Mouse (Mus musculus): ENCODE measurements around the gene Phlpp2. TPM values are rescaled to one million over a fixed set of nuclear protein-coding genes. Genes with fewer than 3 reads are reported as not detected.

The Phlpp2 gene
- polyA plus RNA-seq, 1 experiment from 2014 or later: 2.9 TPM

DNA sequence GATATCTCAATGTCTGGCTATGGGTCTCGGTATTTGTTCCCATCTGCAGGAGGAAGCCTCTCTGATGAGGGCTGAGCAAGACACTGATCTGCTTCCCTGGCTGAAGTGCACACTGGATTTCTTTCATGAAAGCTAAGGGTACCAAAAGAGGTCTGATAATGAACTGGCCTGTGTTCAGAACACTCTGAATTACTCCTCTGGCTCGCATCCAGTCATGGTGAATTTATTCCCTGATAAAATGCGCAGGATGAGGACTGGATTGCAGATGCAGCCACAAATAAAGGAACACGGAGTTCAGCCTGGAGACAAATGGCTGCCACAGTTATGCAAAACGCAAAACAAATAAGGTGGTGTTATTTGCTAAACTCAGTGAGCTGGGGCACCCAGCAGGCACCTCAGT, 115.6 kb downstream of the Phlpp2 start:
- H3K9me3 ChIP-seq: no peaks in the 10 kb centered on the region
- no peak overlapping the region for H3K4me3 ChIP-seq
- H3K4me1 ChIP-seq: no peaks in the 10 kb centered on the region
- no peak for DNase-seq (ENCODE audit: extremely low spot score, low spot score)
- 60% methylated on average over 5 of the region's 5 CpGs for WGBS
- no peaks in the 10 kb centered on the region for H3K36me3 ChIP-seq (replicated peaks)
- no peak overlapping the region for H3K27ac ChIP-seq
- H3K27me3 ChIP-seq (ENCODE audit: poor library complexity, severe bottlenecking): no peaks in the 10 kb centered on the region

DNA sequence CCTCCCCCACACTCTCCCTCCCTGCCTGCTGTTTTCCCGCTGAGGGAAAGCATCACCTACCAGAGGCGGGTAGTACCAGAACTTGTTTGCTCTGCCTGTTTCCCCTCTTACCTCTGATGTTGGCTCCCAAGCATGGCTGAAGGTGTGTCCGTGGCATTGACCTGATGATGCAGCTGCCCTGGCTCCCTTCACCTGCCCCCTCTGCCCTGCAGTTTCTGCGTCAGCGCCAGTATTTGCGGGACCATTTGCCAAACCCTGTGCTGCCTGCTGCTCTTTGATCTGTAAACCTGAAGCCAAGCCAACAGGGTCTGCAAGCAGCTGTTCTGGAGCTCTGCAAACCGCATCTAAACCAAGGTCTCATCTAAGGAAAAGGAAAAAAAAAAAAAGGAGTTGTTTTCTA, 118.0 kb downstream of the Phlpp2 start:
- Histone ChIP-seq H3K27me3 (ENCODE audit: poor library complexity, severe bottlenecking) (no peaks in the 10 kb centered on the region), H3K27ac (no peak overlapping the region), H3K4me1 (no peaks in the 10 kb centered on the region), H3K9me3 (no peaks in the 10 kb centered on the region), H3K36me3 (replicated peaks) (no peaks in the 10 kb centered on the region), H3K4me3 (no peak overlapping the region)
- WGBS: 86% methylated on average over 7 of the region's 7 CpGs
- no peak for DNase-seq (ENCODE audit: extremely low spot score, low spot score)

DNA sequence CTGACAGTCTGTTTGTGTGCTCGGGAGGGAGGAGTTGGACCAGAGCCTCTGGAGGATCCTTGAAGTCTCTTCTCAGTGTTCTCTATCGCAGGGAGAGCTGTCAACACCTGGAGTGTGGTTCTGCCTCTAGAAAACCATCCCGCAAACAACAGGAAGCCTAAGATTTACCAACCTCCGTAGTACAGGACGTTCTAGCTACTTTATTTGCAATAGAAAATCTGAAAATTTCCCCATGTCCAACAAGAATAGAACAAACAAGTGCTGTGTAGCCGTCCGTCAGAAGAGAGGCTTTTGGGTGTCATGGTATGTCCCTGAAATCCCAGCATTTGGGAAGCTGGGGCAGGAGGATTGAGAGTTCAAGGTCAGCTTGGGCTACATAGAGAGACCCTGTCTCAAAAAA, 119.4 kb downstream of the Phlpp2 start:
- no peak for DNase-seq (ENCODE audit: extremely low spot score, low spot score)

DNA sequence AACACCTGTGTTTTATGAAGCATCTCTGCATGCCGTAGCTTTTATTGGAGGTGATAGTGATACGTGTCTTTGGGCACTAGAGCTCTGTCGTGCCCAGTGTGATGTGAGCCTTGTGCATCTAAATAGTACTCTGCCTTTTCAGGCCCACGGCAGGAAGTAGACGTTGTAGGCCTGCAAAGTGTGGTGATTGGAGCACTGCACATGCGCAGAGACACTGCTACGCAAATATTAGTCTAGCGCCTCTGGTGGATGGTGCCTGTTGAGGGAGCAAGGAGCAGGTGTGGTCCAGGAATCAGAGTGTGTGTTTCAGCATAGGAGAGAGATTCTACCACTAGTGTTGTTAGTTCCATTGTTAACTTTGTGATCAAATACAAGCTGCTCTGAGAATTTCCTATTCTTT, 120.8 kb downstream of the Phlpp2 start:
- WGBS: 92% methylated on average over 8 of the region's 8 CpGs
- no peaks in the 10 kb centered on the region for H3K9me3 ChIP-seq
- no peak for DNase-seq (ENCODE audit: extremely low spot score, low spot score)
- H3K27ac ChIP-seq: no peak overlapping the region
- H3K36me3 ChIP-seq (replicated peaks): no peaks in the 10 kb centered on the region
- H3K27me3 ChIP-seq (ENCODE audit: poor library complexity, severe bottlenecking): no peaks in the 10 kb centered on the region
- no peak overlapping the region for H3K4me3 ChIP-seq
- no peaks in the 10 kb centered on the region for H3K4me1 ChIP-seq

More for the DNA sequence above, 119.4 kb downstream of the Phlpp2 start:
- Histone ChIP-seq H3K4me3 (no peak overlapping the region), H3K9me3 (no peaks in the 10 kb centered on the region), H3K4me1 (no peaks in the 10 kb centered on the region), H3K36me3 (replicated peaks) (no peaks in the 10 kb centered on the region), H3K27ac (no peak overlapping the region), H3K27me3 (ENCODE audit: poor library complexity, severe bottlenecking) (no peaks in the 10 kb centered on the region)
- WGBS: 89% methylated on average over 7 of the region's 7 CpGs

DNA sequence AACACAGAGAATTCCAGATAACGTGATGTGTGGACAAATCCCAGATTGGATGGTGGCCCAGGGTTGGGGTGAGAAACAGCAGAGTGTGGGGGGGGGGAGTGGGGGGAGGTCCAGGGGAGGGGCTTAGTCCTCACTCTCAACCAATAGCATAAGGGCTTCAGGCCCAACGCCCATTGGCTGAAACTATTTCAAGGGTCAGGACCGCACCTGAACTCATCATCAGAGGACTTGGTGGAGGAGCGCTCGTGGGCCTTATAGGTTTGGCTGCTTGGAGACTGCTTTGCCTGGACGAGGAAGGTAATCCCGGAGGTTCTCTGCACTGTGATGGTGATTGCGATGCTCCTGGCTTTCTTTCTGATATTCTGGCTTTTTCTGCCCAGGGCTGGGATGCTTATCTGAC, 121.9 kb downstream of the Phlpp2 start, which contains the start of gene Tat:
TSS of gene Tat (plus strand) at position 214 of the 400 bp plus-strand sequence.
- Histone ChIP-seq H3K4me1 (no peaks in the 10 kb centered on the region), H3K9me3 (no peaks in the 10 kb centered on the region), H3K4me3 (no peak within 1 kb of the TSS), H3K27me3 (ENCODE audit: poor library complexity, severe bottlenecking) (no peaks in the 10 kb centered on the region), H3K36me3 (replicated peaks) (no peaks in the 10 kb centered on the region), H3K27ac (no peak within 1 kb of the TSS)
- 88% methylated on average over 8 of the region's 8 CpGs for WGBS
- no peak for DNase-seq (ENCODE audit: extremely low spot score, low spot score)

DNA sequence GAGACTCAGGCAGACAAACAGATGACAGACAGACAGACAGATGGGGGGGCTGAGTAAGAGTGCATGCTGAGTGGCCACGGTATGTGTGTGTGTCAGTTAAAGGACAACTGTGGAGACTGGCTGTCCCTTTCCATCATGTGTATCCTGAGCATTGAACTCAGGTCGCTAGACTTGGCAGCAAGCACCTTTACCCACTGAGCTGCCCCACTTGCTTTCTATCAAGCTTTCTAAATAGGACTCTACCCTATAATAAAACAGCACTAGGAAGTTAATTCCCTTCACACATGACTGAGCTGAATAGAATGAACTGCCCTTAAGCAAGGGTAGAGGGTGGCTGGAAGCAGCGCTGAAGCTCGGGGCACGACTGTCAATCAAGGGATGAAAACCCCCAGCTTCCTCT, 123.8 kb downstream of the Phlpp2 start:
- H3K27me3 ChIP-seq (ENCODE audit: poor library complexity, severe bottlenecking): no peaks in the 10 kb centered on the region
- no peak for DNase-seq (ENCODE audit: extremely low spot score, low spot score)
- WGBS: 74% methylated on average over 5 of the region's 5 CpGs
- no peaks in the 10 kb centered on the region for H3K36me3 ChIP-seq (replicated peaks)
- H3K4me1 ChIP-seq: no peaks in the 10 kb centered on the region
- H3K27ac ChIP-seq: no peak overlapping the region
- no peaks in the 10 kb centered on the region for H3K9me3 ChIP-seq
- no peak overlapping the region for H3K4me3 ChIP-seq

DNA sequence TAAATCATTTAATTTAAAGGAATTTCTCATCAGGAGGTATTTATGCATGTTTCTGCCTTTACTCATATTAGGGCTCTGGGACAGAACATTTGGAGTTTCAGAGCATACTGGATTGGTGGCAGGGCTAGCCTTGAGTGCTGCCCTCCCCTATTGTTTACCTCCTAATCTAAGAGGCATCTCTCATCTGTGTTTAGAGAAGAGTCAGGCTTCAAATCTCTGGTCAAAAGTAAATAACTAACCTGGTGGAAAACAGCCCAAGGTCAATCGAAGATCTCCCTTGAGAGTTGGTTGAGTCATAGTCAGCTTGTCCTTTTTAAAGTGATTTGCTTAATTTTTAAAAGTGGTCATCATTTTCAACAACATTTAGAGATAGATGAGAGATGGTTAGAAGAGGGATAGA, 124.6 kb downstream of the Phlpp2 start:
- no peaks in the 10 kb centered on the region for H3K4me1 ChIP-seq
- DNase-seq (ENCODE audit: extremely low spot score, low spot score): no peak
- H3K9me3 ChIP-seq: no peaks in the 10 kb centered on the region
- H3K27me3 ChIP-seq (ENCODE audit: poor library complexity, severe bottlenecking): no peaks in the 10 kb centered on the region
- H3K4me3 ChIP-seq: no peak overlapping the region
- WGBS: 84% methylated on average over 1 of the region's 1 CpGs
- H3K36me3 ChIP-seq (replicated peaks): no peaks in the 10 kb centered on the region
- no peak overlapping the region for H3K27ac ChIP-seq

Other genes starting within 250 kb of the Phlpp2 start
- gene Ist1, start 175.3 kb upstream of the Phlpp2 start, polyA plus RNA-seq (2016; fragmentation: Nextera tagmentation; extraction: Ambion mirVana): 145 and 150 TPM in 2 replicates
- gene Zfp821, start 163.0 kb upstream of the Phlpp2 start, polyA plus RNA-seq (2016; fragmentation: Nextera tagmentation; extraction: Ambion mirVana): 33.4 and 36.8 TPM in 2 replicates
- 8.6 and 8.7 TPM in 2 replicates for gene Atxn1l, start 130.8 kb upstream of the Phlpp2 start, polyA plus RNA-seq (2016; fragmentation: Nextera tagmentation; extraction: Ambion mirVana)
- 49.4 and 49.8 TPM in 2 replicates for gene Ap1g1, start 90.0 kb upstream of the Phlpp2 start, polyA plus RNA-seq (2016; fragmentation: Nextera tagmentation; extraction: Ambion mirVana)
- gene Marveld3, start 93.7 kb downstream of the Phlpp2 start, polyA plus RNA-seq (2016; fragmentation: Nextera tagmentation; extraction: Ambion mirVana): 0.90 and 0.99 TPM in 2 replicates
- not detected in 2 replicates for gene Tat, start 121.9 kb downstream of the Phlpp2 start, polyA plus RNA-seq (2016; fragmentation: Nextera tagmentation; extraction: Ambion mirVana)
- gene Chst4, start 171.2 kb downstream of the Phlpp2 start, polyA plus RNA-seq (2016; fragmentation: Nextera tagmentation; extraction: Ambion mirVana): not detected in 2 replicates
- gene Zfp612, start 211.2 kb downstream of the Phlpp2 start, polyA plus RNA-seq (2016; fragmentation: Nextera tagmentation; extraction: Ambion mirVana): 9.8 and 10.7 TPM in 2 replicates
- not detected in 2 replicates for gene Gm21964, start 232.7 kb downstream of the Phlpp2 start, polyA plus RNA-seq (2016; fragmentation: Nextera tagmentation; extraction: Ambion mirVana)
- gene Gm17720, start 234.2 kb downstream of the Phlpp2 start, polyA plus RNA-seq (2016; fragmentation: Nextera tagmentation; extraction: Ambion mirVana): not detected in 2 replicates

All from forebrain, embryonic 10.5 days (tissue).